Mouse (Mus musculus) stomach, postnatal 0 days (tissue): Measurements from ENCODE around the gene Ankrd13a. TPM values are rescaled to one million over a fixed set of nuclear protein-coding genes. Genes with fewer than 3 reads are reported as not detected.

ENCODE experiments used
- ATAC-seq: fragments of 200-750 bp; cut with Nextera tagmentation; 2 replicates; pipeline ENCODE4 v1.8.0; 2017; ENCODE audit not compliant: low FRiP score, low TSS enrichment
- DNase-seq: peaks from one replicate; pipeline ENCODE4 v3.0.0-alpha.2; 2016; ENCODE audit warnings: low spot score
- H3K27ac ChIP-seq: fragments of 300-500 bp; sonication (generic); replicated peaks from 2 replicates; pipeline ENCODE4 v1.5.1; 2014; ENCODE audit warnings: mild to moderate bottlenecking, control low read depth
- H3K27me3 ChIP-seq: fragments of 300-500 bp; sonication (generic); 2 replicates; pipeline ENCODE4 v1.6.1; 2014; ENCODE audit warnings: low read length; ENCODE audit not compliant: control insufficient read depth, insufficient read depth
- H3K36me3 ChIP-seq: fragments of 300-500 bp; sonication (generic); 2 replicates; pipeline ENCODE4 v1.6.1; 2014; ENCODE audit warnings: low read length, mixed read lengths; ENCODE audit not compliant: control insufficient read depth, insufficient read depth
- H3K4me1 ChIP-seq: fragments of 300-500 bp; sonication (generic); replicated peaks from 2 replicates; pipeline ENCODE4 v1.6.1; 2014; ENCODE audit warnings: antibody characterized with exemption; ENCODE audit not compliant: control insufficient read depth, insufficient read depth
- H3K4me2 ChIP-seq: fragments of 300-500 bp; sonication (generic); replicated peaks from 2 replicates; pipeline ENCODE4 v1.6.1; 2014; ENCODE audit warnings: low read depth, mild to moderate bottlenecking, control low read depth, moderate library complexity
- H3K4me3 ChIP-seq: fragments of 300-500 bp; sonication (generic); 2 replicates; pipeline ENCODE4 v1.5.1; 2014; ENCODE audit warnings: low read depth, low read length, control low read depth
- H3K9ac ChIP-seq: fragments of 300-500 bp; sonication (generic); 2 replicates; pipeline ENCODE4 v1.6.1; 2014; ENCODE audit warnings: mild to moderate bottlenecking, low read length, control low read depth, mixed read lengths
- H3K9me3 ChIP-seq: fragments of 300-500 bp; sonication (generic); 2 replicates; pipeline ENCODE4 v1.6.1; 2016; ENCODE audit warnings: low read length; ENCODE audit not compliant: control insufficient read depth
- CTCF ChIP-seq: IDR thresholded peaks from 2 replicates; pipeline ENCODE4 v1.5.1; 2016; ENCODE audit warnings: antibody characterized with exemption, low read depth, mild to moderate bottlenecking, moderate library complexity
- EP300 ChIP-seq: optimal IDR thresholded peaks from 2 replicates; pipeline ENCODE3; 2016; ENCODE audit warnings: antibody characterized with exemption
- WGBS: fragments of 180-500 bp; shearing (Covaris S2); extraction: QIAGEN DNeasy Blood & Tissue Kit; methylation state at CpG from one replicate; pipeline ENCODE4 v1.1.7; 2014; 5-methylcytosine and 5-hydroxymethylcytosine counted together
- polyA plus RNA-seq: library from polyadenylated mRNA; unstranded; fragments of >200 nt; fragmentation: Nextera tagmentation; extraction: Ambion mirVana; gene quantifications from 2 replicates; pipeline ENCODE4 v1.2.1, GENCODE M21; 2015

Gene Ankrd13a
- polyA plus RNA-seq, 1 experiment from 2014 or later: 36.4 TPM

DNA sequence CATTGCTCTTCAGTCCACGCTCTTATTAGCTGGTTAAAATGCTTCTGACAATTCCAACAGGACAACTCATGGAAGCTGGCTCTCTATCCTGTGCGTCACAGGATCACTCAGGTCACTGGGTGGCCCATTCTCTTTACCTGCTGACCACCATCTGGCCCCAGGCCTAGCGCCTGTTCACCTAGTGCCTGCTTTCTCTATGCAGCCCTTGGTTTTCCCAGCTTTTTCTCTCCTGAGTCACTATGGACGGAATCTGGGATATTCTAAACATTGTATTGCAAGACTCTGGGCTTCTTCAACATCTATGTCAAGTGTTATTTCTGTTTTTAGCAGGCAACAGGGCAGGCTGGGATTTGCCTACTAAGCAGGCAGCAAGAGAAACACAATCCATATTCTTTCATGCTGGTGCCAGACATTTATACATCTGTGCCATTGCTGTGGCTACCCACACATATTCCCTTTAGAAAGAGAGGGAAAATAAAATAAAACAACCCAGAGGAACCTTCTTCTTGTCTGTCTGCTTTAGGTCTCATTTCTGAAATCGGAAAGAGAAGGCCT, 14.9 kb upstream of the Ankrd13a start:
- TF ChIP-seq CTCF: no peak
- TF ChIP-seq EP300: no peak
- Histone ChIP-seq H3K27ac (no peak overlapping the region), H3K4me2 (no peak overlapping the region), H3K4me3 (no peak overlapping the region), H3K9me3 (no peaks in the 10 kb centered on the region), H3K4me1 (no peaks in the 10 kb centered on the region), H3K36me3 (peaks cover 22% of the 10 kb centered on the region), H3K27me3 (no peaks in the 10 kb centered on the region), H3K9ac (no peak overlapping the region)
- ATAC-seq (no peak), DNase-seq (no peak)
- WGBS: 87% methylated on average over 5 of the region's 5 CpGs

DNA sequence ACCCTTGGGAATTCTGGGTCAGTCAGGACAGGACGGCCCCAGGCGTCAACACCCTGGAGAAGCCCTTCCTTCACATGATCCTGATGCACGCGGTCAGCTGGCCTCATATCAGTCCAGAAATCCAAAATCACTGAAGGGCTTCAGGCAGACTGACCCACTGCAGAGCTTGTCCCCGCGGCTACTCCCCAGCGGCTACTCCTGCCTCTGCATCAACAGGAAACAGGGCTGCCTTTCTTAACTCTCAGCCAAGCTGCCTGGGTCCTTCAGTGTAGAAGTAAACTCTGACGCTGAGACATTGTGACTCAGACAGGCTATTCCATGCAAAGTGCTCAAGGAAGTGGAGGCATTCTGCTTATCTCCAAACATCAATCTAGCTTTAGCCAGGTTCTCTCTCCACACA, 12.5 kb upstream of the Ankrd13a start:
- no peak for TF ChIP-seq CTCF
- no peak for TF ChIP-seq EP300
- no peaks in the 10 kb centered on the region for H3K9me3 ChIP-seq
- 81% methylated on average over 8 of the region's 8 CpGs for WGBS
- DNase-seq: no peak
- peak; percentile 62; the same call in 1 of the 2 replicates for ATAC-seq
- H3K9ac ChIP-seq: no peak overlapping the region
- H3K4me2 ChIP-seq: no peak overlapping the region
- H3K4me1 ChIP-seq: no peaks in the 10 kb centered on the region
- no peaks in the 10 kb centered on the region for H3K27me3 ChIP-seq
- no peak overlapping the region for H3K4me3 ChIP-seq
- no peak overlapping the region for H3K27ac ChIP-seq
- H3K36me3 ChIP-seq: peaks cover 22% of the 10 kb centered on the region

DNA sequence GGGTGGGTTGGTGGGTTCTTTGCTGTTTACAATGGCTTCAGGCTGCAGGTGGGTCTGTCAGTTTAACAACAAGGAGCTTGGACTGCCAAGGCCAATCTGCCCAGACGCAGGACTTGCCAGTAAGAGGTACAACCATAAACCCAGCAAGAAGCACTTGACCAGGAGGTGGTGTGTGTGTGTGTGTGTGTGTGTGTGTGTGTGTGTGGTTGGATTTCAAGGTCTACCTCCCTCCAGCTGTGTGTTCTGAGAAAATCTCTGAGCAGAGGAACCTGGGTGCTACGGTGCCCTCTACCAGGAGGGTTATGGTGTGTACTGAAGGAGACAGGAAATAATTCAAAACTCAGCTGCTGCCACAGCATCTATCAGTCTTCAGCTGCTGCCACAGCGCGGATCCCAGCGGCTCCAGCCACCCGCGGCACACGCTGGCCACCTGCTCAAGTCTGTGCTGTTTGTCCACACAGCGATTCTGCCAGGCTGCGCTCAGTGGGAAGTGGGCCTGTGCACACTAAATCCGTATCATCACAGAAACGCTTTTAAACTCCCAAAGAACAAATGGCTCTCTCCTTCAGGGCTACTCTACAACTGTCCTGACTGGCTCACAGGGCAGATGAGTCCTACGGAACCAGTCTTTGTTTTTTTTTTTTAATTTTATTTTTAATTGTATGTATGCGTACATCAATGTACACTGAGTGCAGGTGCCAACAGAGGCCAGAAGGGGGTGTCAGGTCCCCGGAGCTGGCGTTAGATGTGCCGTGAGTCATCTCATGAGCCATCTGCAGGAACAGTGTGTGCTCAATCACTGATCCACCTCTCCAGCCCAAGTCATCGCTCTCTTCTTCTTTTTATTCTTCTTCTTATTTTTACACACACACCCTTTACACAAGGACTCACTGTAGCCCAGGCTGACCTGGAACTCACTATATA, 9.4 kb upstream of the Ankrd13a start:
- no peak for DNase-seq
- no peaks in the 10 kb centered on the region for H3K9me3 ChIP-seq
- peaks cover 21% of the 10 kb centered on the region for H3K36me3 ChIP-seq
- H3K4me1 ChIP-seq: no peaks in the 10 kb centered on the region
- H3K4me3 ChIP-seq: no peak overlapping the region
- 86% methylated on average over 18 of the region's 18 CpGs for WGBS
- H3K4me2 ChIP-seq: no peak overlapping the region
- no peak overlapping the region for H3K9ac ChIP-seq
- H3K27me3 ChIP-seq: no peaks in the 10 kb centered on the region
- peak; percentile 54 for TF ChIP-seq CTCF
- no peak for TF ChIP-seq EP300
- no peak overlapping the region for H3K27ac ChIP-seq
- ATAC-seq: no peak

DNA sequence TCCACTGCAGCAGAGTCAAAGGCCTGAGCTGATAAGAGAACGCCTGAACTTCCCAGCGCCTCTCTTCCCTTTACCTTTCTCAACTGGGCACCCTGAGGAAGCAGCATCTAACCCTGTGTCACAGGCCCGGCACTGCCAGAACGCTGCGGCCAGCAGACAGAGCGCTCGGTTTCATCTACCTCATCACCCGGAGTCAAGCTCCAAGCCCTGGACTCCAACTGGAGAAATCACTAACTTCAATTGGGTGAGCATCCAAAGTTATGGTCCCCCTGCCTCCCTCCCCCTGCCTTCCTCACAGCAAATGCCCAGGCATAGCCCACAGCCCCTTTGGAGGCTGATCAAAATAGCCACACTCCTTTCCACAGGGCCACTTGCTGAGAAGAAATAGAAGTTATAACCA, 7.8 kb upstream of the Ankrd13a start:
- no peaks in the 10 kb centered on the region for H3K9me3 ChIP-seq
- no peaks in the 10 kb centered on the region for H3K4me1 ChIP-seq
- no peak overlapping the region for H3K4me3 ChIP-seq
- DNase-seq: no peak
- TF ChIP-seq EP300 (no peak), CTCF (no peak)
- ATAC-seq: no peak
- no peak overlapping the region for H3K4me2 ChIP-seq
- no peak overlapping the region for H3K27ac ChIP-seq
- H3K9ac ChIP-seq: no peak overlapping the region
- H3K36me3 ChIP-seq: peaks cover 15% of the 10 kb centered on the region
- no peaks in the 10 kb centered on the region for H3K27me3 ChIP-seq
- 79% methylated on average over 8 of the region's 8 CpGs for WGBS

DNA sequence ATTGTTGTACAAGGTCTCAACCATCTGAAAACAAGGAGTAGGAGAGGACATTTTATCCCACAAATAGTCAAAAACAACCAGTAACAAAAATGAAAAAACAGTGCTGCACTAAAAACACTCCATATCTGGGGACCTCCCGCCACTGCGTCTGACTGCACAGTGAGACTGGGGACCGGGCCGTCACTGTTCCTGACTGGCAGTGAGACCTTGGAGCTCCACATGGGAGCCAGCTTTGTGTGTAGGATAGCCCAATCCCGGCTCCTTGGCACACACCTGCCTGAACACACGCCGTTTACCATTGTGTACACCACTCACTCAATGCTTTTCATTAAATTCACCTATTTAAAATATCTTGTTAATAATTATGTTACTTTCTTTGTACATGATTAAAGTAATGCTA, 7.3 kb upstream of the Ankrd13a start:
- DNase-seq: no peak
- H3K27me3 ChIP-seq: no peaks in the 10 kb centered on the region
- H3K9me3 ChIP-seq: no peaks in the 10 kb centered on the region
- no peak overlapping the region for H3K27ac ChIP-seq
- no peak overlapping the region for H3K4me3 ChIP-seq
- no peak for TF ChIP-seq EP300
- no peak for TF ChIP-seq CTCF
- no peak for ATAC-seq
- WGBS: 91% methylated on average over 7 of the region's 7 CpGs
- no peaks in the 10 kb centered on the region for H3K4me1 ChIP-seq
- H3K36me3 ChIP-seq: peaks cover 15% of the 10 kb centered on the region
- no peak overlapping the region for H3K4me2 ChIP-seq
- no peak overlapping the region for H3K9ac ChIP-seq

DNA sequence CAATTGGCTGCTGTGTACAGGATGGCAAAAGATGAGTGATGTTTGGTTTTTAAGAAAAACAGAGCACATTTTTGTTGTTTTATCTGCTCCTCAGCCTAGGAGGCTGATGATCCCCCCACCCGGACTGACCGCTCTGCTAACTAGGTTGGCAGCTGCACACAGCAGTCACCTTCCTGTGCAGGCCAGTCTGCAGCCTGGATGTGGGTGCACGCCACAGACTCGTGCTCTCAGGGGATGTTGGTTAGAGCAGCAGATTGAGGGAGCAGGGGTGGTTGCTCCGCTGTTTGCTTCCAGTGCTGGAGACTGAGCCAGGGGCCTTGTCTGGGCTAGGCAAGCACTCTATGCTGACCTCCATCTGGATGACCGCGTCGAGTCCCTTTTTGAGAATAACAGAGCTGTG, 4.7 kb upstream of the Ankrd13a start:
- no peak overlapping the region for H3K4me3 ChIP-seq
- H3K9me3 ChIP-seq: no peaks in the 10 kb centered on the region
- no peak overlapping the region for H3K9ac ChIP-seq
- ATAC-seq (no peak), DNase-seq (no peak)
- no peaks in the 10 kb centered on the region for H3K27me3 ChIP-seq
- H3K36me3 ChIP-seq: peaks cover 6% of the 10 kb centered on the region; the same call in 1 of the 2 replicates
- H3K4me2 ChIP-seq: no peak overlapping the region
- no peak for TF ChIP-seq CTCF
- no peak for TF ChIP-seq EP300
- WGBS: 88% methylated on average over 8 of the region's 8 CpGs
- H3K27ac ChIP-seq: no peak overlapping the region
- no peaks in the 10 kb centered on the region for H3K4me1 ChIP-seq
